Mouse (Mus musculus): ENCODE results near the gene Urb2.

The Urb2 gene

DNA sequence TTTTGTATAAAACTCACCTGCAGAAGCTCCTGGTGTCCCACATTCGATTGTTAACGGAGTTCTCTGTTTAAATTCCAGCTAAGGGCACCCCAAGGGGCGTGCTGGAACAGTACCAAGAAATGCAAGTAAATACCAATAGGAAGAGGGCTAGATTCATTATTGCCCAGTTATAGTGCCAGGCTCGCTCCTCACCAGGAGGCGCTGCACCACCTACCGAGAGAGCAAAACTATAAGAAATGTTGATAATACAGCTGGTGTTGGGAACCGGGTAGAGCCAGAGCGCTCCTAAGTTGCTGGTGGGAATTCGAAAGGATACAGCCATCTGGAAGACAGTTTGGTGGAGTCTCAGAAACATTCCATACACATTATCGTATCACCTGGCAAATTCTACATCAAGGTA, 56.7 kb downstream of the Urb2 start:
- no peak for DNase-seq (ENCODE audit: low spot score)

DNA sequence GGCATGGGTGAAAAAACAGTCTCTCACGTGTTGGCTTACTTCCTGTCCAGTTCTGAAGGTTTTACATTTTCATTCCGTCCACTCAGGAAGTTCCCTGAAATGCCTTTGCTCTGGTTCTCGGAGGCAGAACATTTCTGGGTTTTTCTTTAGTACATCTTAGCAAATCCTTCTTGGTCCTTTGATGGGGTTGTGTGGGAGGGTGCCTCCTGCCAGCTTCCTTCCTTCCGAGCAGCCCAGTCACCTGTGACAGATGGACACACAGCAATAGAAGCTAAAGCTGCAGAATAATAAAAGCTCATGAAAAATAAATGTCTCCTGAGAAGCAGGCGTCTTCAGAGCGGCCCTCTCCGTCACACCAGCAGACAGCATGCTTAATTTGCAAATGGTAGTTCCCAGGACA, 57.7 kb downstream of the Urb2 start:
- no peak for DNase-seq (ENCODE audit: low spot score)

DNA sequence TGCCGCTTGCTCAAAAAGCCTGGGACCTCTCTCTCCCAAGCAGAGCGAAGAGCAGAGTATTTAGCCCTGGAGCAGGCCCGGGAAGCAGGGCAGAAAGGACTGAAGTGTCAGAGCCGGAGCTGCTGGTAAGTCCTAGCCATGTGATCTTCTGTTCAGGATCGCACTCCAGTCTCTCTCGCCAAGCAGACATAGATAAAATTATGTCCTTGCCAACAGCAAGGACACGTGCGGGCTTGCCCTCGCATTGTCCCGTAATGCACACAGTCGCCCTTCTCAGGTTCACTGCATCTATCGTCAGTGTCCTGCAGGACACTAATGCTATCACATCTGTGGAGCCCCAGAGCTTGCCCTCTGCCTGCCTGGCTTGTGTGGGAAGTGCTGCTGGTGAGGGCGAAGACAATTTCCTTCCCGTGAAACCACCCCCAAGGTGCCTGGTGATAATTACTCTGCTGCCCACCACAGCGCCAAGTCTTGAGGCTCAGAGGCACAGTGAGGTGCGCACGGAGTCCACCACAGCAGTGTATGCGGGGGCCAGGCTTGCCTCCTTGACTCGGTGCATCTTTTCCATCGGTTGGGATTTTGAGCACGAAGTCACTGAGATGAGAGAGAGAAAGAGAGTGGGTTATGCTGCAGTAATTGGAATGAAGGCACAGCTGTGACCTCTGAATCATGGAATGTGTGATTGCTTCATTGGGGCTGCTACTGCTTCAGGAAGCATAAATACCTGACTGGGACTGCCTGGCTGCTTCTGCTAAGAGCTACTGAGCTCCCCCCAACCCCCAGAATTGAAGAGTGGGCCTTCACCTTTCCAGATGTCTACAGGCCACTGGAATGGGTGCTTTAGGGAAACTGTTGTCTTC, 59.4 kb downstream of the Urb2 start:
- DNase-seq (ENCODE audit: low spot score), result no peak

DNA sequence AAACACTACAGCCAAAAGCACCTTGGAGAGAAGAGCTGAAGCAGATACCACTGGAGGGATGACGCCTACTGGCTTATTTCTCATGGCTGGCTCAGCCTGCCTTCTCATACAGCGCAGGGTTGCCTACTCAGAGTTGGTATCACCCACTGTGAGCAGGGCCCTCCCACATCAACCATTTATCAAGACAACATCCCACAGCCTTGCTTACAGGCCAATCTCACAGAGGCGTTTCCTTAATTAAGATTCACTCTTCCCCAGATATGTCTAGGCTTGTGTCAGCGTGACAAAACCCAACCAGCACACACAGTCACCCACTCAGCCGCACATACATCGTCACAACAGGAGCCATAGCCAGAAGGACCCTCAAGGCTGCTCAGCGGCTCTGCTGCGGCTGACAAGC, 61.3 kb downstream of the Urb2 start:
- DNase-seq (ENCODE audit: low spot score), result no peak

DNA sequence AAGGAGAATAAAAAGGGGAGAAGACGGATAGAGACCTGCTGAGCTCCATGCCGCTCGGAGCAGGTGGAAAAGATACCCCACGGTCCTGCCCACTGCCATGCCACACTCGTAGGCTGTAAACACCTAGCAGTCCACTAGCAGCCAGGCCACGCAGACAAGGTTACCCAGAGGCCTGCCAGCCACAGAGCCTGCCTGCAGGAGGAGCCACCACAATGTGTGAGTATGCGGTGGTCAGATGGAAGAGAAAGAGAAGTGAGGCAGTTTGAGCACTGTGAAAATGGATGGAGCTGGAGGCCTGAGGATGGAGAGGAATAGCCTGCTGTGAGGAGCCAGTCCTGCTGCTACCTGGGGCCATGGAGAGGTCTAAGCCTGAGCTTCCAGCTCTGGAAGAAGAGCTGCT, 62.3 kb downstream of the Urb2 start:
- DNase-seq (ENCODE audit: low spot score), result no peak

DNA sequence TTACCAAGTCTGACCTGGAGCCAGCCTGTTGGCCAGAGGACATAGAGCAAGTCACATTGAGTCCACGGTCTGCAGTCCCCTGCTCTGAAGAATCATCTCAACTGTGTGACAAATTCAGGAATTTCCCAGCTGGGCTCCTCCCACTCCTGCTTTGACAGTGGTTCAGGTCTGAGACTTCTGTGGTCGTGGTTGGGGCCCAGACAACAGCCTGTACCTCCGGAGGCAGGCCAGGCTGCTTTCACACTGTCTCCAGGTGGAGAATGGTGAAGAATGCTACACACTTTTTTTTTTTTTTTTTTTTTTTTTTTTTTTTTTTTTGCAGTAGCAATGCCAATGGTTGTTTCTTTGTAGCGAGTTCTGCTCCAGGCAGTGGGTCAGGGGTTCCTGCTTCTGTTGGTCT, 64.4 kb downstream of the Urb2 start:
- no peak for DNase-seq (ENCODE audit: low spot score)

DNA sequence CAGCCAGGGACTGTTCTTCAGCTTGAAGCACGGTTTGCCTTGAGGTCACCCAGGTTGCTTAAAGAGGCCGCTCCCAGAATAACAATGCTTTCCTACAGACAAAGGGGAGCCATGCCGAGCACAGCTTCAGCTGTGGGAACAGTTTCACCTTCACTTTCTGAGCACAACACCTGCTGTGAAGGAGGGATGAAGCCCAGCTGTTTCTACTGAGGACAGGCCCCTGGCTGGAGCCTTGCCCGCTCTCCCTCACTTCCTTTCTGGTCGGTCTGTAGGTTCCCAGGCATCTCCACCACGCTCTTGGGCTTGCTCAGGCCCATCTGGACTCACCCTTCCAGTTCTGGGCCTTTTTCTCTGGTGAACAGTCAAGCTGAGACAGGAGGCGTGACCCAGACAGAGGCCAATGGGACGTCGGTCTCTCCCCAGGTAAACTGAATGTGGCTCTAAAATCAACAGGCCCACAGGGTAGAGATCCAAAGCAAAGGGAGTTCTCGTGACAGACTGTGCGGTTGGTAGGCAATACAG, 66.8 kb downstream of the Urb2 start:
- DNase-seq (ENCODE audit: low spot score), result no peak

DNA sequence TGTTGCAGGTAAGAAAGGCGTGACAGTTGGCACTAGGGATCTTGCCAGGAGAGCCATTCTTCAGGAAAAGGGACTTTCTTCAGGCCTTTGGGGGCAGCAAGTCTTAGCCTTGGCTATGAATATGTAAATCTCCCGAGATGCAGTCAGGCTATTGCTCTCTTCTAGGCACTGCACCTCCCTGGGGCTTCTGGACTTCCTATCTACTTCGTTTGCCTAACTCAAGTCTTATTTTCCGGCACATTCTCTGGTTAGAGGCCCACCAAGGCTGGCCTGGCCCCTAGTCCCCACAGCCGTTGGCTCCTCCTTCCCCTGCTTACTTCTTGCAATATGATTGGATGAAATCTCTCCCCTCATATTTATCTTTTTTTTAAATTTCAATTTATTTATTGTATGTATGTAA, 67.7 kb downstream of the Urb2 start:
- DNase-seq (ENCODE audit: low spot score), result no peak

DNA sequence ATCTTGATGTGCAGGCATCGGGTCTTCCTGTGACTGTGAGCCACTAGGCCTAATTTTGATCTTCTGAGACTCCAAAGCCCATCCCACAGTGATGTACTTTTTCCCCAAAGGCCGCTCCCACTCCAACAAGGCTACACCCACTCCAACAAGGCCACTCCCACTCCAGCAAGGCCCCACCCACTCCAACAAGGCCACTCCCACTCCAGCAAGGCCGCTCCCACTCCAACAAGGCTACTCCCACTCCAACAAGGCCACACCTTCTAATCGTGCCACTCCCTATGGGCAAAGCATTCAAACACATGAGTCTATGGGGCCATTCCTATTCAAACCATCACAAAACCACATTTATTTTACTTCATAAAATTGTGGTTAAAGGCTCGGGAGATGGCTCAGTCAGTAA, 69.2 kb downstream of the Urb2 start:
- DNase-seq (ENCODE audit: low spot score), result no peak
